Mouse (Mus musculus): ENCODE data around the gene Gm12258.

DNA sequence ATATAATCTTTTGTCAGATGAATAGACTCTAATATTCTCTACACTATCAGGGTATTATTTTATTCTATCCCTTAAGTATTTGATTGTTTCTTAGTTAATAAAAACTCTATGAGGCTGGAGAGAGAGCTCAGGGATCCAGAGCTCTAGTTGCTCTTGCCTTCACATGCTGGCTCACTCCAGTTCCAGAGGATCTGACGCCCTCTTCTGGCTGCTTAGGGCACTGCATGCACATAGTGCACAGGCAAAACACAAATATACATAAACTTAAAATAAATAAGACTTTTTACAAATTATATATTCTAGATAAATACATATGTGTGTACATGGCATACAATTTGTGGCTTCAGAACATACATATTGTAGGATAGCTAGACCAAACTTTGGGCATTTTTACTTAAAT is 35.0 kb upstream of the Gm12258 start:
- TF ChIP-seq GATA1 (IDR thresholded peaks at IDR 0.05; ENCODE audit: low read length) (no peak), TAL1 (IDR thresholded peaks at IDR 0.05; ENCODE audit: low read length) (no peak)

Data from erythroblast, embryonic 14.5 days (primary cell).